Mouse (Mus musculus) kidney, embryonic 14.5 days (tissue): ENCODE measurements around the gene Sdk1. TPM values are rescaled to one million over a fixed set of nuclear protein-coding genes. Genes with fewer than 3 reads are reported as not detected.
A peak's percentile ranks its signal among the peaks of the same experiment; 100 is the strongest.

Experiments
- ATAC-seq: fragments of 200-750 bp; cut with Nextera tagmentation; 2 replicates; pipeline ENCODE4 v1.8.0; 2017; ENCODE audit warnings: moderate number of reproducible peaks, mild to moderate bottlenecking, moderate TSS enrichment, moderate library complexity; ENCODE audit not compliant: low FRiP score, low TSS enrichment
- H3K27ac ChIP-seq: fragments of 300-500 bp; sonication (generic); 2 replicates; pipeline ENCODE4 v1.5.1; 2014; ENCODE audit warnings: low read depth, mild to moderate bottlenecking, low read length, moderate library complexity, mixed read lengths
- H3K27me3 ChIP-seq: fragments of 300-500 bp; sonication (generic); 2 replicates; pipeline ENCODE4 v1.6.1; 2014; ENCODE audit warnings: mild to moderate bottlenecking, low read length; ENCODE audit not compliant: control insufficient read depth, insufficient read depth
- H3K36me3 ChIP-seq: fragments of 300-500 bp; sonication (generic); 2 replicates; pipeline ENCODE4 v1.6.1; 2014; ENCODE audit warnings: low read length, mixed read lengths; ENCODE audit not compliant: control insufficient read depth, insufficient read depth
- H3K4me1 ChIP-seq: fragments of 300-500 bp; sonication (generic); 2 replicates; pipeline ENCODE4 v1.6.1; 2014; ENCODE audit warnings: low read length, mixed read lengths; ENCODE audit not compliant: control insufficient read depth, insufficient read depth
- H3K4me2 ChIP-seq: fragments of 300-500 bp; sonication (generic); replicated peaks from 2 replicates; pipeline ENCODE4 v1.6.1; 2014; ENCODE audit warnings: low read depth, mild to moderate bottlenecking, low read length
- H3K4me3 ChIP-seq: fragments of 300-500 bp; sonication (generic); 2 replicates; pipeline ENCODE4 v1.5.1; 2014; ENCODE audit warnings: mild to moderate bottlenecking, low read length
- H3K9ac ChIP-seq: fragments of 300-500 bp; sonication (generic); 2 replicates; pipeline ENCODE4 v1.6.1; 2014; ENCODE audit warnings: low read depth, mild to moderate bottlenecking, low read length, moderate library complexity
- H3K9me3 ChIP-seq: fragments of 300-500 bp; sonication (generic); 2 replicates; pipeline ENCODE4 v1.6.1; 2016; ENCODE audit warnings: low read length; ENCODE audit not compliant: control insufficient read depth
- WGBS: fragments of 180-500 bp; shearing (Covaris S2); extraction: QIAGEN DNeasy Blood & Tissue Kit; methylation state at CpG from one replicate; pipeline ENCODE4 v1.1.7; 2014; 5-methylcytosine and 5-hydroxymethylcytosine counted together
- polyA plus RNA-seq: library from polyadenylated mRNA; unstranded; fragments of >200 nt; fragmentation: Nextera tagmentation; extraction: Ambion mirVana; gene quantifications from 2 replicates; pipeline ENCODE4 v1.2.1, GENCODE M21; 2014

Sdk1 gene
- polyA plus RNA-seq, 1 experiment from 2014 or later: 2.6 TPM

GRCm38 (mm10) chr5:141899751-141900150 is 658.5 kb downstream of the Sdk1 start:
- WGBS: 69% methylated on average over 7 of the region's 7 CpGs
- Histone ChIP-seq H3K4me3 (no peak overlapping the region), H3K36me3 (no peaks in the 10 kb centered on the region), H3K27me3 (no peaks in the 10 kb centered on the region), H3K4me1 (0 out of 2 replicates have a peak, but pooled peaks cover 4% of the 10 kb centered on the region), H3K9me3 (0 out of 2 replicates have a peak, but pooled peaks cover 4% of the 10 kb centered on the region), H3K4me2 (no peak overlapping the region), H3K27ac (no peak overlapping the region), H3K9ac (no peak overlapping the region)
- no peak for ATAC-seq

GRCm38 (mm10) chr5:141902544-141903250 is 661.4 kb downstream of the Sdk1 start:
- no peaks in the 10 kb centered on the region for H3K27me3 ChIP-seq
- no peak overlapping the region for H3K9ac ChIP-seq
- H3K4me3 ChIP-seq: no peak overlapping the region
- 0 out of 2 replicates have a peak, but pooled peaks cover 4% of the 10 kb centered on the region for H3K4me1 ChIP-seq
- no peak overlapping the region for H3K27ac ChIP-seq
- 0 out of 2 replicates have a peak, but pooled peaks cover 4% of the 10 kb centered on the region for H3K9me3 ChIP-seq
- no peak overlapping the region for H3K4me2 ChIP-seq
- 0 out of 2 replicates have a peak, but pooled peaks have one; percentile 43 for ATAC-seq
- 44% methylated on average over 16 of the region's 16 CpGs for WGBS
- no peaks in the 10 kb centered on the region for H3K36me3 ChIP-seq

- 54% methylated on average over 3 of the region's 3 CpGs for WGBS
- no peak for ATAC-seq
Measured at GRCm38 (mm10) chr5:141910444-141910843, 669.2 kb downstream of the Sdk1 start.

GRCm38 (mm10) chr5:141910886-141911285 is 669.6 kb downstream of the Sdk1 start:
- no peaks in the 10 kb centered on the region for H3K9me3 ChIP-seq
- no peak overlapping the region for H3K4me2 ChIP-seq
- H3K4me3 ChIP-seq: no peak overlapping the region
- H3K9ac ChIP-seq: no peak overlapping the region
- no peak for ATAC-seq
- H3K27me3 ChIP-seq: no peaks in the 10 kb centered on the region
- no peak overlapping the region for H3K27ac ChIP-seq
- WGBS: 65% methylated on average over 8 of the region's 8 CpGs
- H3K36me3 ChIP-seq: no peaks in the 10 kb centered on the region
- no peaks in the 10 kb centered on the region for H3K4me1 ChIP-seq

More at GRCm38 (mm10) chr5:141910444-141910843, 669.2 kb downstream of the Sdk1 start:
- Histone ChIP-seq H3K9me3 (no peaks in the 10 kb centered on the region), H3K27me3 (no peaks in the 10 kb centered on the region), H3K36me3 (no peaks in the 10 kb centered on the region), H3K9ac (no peak overlapping the region), H3K27ac (no peak overlapping the region), H3K4me2 (no peak overlapping the region), H3K4me1 (no peaks in the 10 kb centered on the region), H3K4me3 (no peak overlapping the region)

- no peaks in the 10 kb centered on the region for H3K4me1 ChIP-seq
- 75% methylated on average over 7 of the region's 7 CpGs for WGBS
- no peaks in the 10 kb centered on the region for H3K36me3 ChIP-seq
- no peak for ATAC-seq
- no peak overlapping the region for H3K9ac ChIP-seq
- H3K27ac ChIP-seq: no peak overlapping the region
- no peak overlapping the region for H3K4me2 ChIP-seq
- no peak overlapping the region for H3K4me3 ChIP-seq
- H3K9me3 ChIP-seq: no peaks in the 10 kb centered on the region
- H3K27me3 ChIP-seq: no peaks in the 10 kb centered on the region
Measured at GRCm38 (mm10) chr5:141912881-141913280, 671.6 kb downstream of the Sdk1 start.

GRCm38 (mm10) chr5:141916954-141917353 is 675.7 kb downstream of the Sdk1 start:
- Histone ChIP-seq H3K4me3 (no peak overlapping the region), H3K36me3 (no peaks in the 10 kb centered on the region), H3K9ac (no peak overlapping the region), H3K9me3 (no peaks in the 10 kb centered on the region), H3K27ac (no peak overlapping the region), H3K4me2 (no peak overlapping the region), H3K27me3 (no peaks in the 10 kb centered on the region), H3K4me1 (no peaks in the 10 kb centered on the region)
- ATAC-seq: no peak
- 70% methylated on average over 2 of the region's 2 CpGs for WGBS

- Histone ChIP-seq H3K9ac (no peak overlapping the region), H3K9me3 (no peaks in the 10 kb centered on the region), H3K4me1 (no peaks in the 10 kb centered on the region), H3K27me3 (no peaks in the 10 kb centered on the region), H3K4me2 (no peak overlapping the region), H3K36me3 (no peaks in the 10 kb centered on the region), H3K4me3 (no peak overlapping the region), H3K27ac (no peak overlapping the region)
- WGBS: 73% methylated on average over 9 of the region's 9 CpGs
- ATAC-seq: no peak
Measured at GRCm38 (mm10) chr5:141939000-141939399, 697.7 kb downstream of the Sdk1 start.

- WGBS: 82% methylated on average over 8 of the region's 8 CpGs
- no peak overlapping the region for H3K4me3 ChIP-seq
- no peaks in the 10 kb centered on the region for H3K36me3 ChIP-seq
- H3K4me1 ChIP-seq: no peaks in the 10 kb centered on the region
- no peak overlapping the region for H3K27ac ChIP-seq
- H3K4me2 ChIP-seq: no peak overlapping the region
- H3K27me3 ChIP-seq: no peaks in the 10 kb centered on the region
- peaks cover 3% of the 10 kb centered on the region; the same call in 1 of the 2 replicates for H3K9me3 ChIP-seq
- no peak for ATAC-seq
- no peak overlapping the region for H3K9ac ChIP-seq
Measured at GRCm38 (mm10) chr5:141940636-141941035, 699.3 kb downstream of the Sdk1 start.

- Histone ChIP-seq H3K4me1 (no peaks in the 10 kb centered on the region), H3K27ac (no peak overlapping the region), H3K4me3 (no peak overlapping the region), H3K9me3 (no peaks in the 10 kb centered on the region), H3K9ac (no peak overlapping the region), H3K4me2 (no peak overlapping the region), H3K36me3 (no peaks in the 10 kb centered on the region), H3K27me3 (no peaks in the 10 kb centered on the region)
- ATAC-seq: no peak
- WGBS: 58% methylated on average over 11 of the region's 11 CpGs
Measured at GRCm38 (mm10) chr5:141950791-141951190, 709.5 kb downstream of the Sdk1 start.
